Mouse (Mus musculus) G1E (cell line): ENCODE measurements around the gene Tbx19.

ENCODE experiments used
- CTCF ChIP-seq: IDR thresholded peaks from 2 replicates; pipeline ENCODE4 v1.5.1; 2012; ENCODE audit warnings: low read depth, low read length, inconsistent platforms, mixed read lengths
- GATA1 ChIP-seq: IDR thresholded peaks from 2 replicates; pipeline ENCODE4 v1.6.1; 2012; ENCODE audit warnings: borderline replicate concordance, low read length, inconsistent platforms, mixed read lengths
- POLR2AphosphoS5 ChIP-seq: IDR thresholded peaks from 2 replicates; pipeline ENCODE4 v1.6.1; 2012; ENCODE audit warnings: low read depth, low read length, inconsistent platforms; ENCODE audit not compliant: insufficient replicate concordance
- TAL1 ChIP-seq: conservative IDR thresholded peaks from 2 replicates; pipeline ENCODE4 v1.6.1; 2012; ENCODE audit warnings: low read depth, low read length, inconsistent platforms, mixed read lengths

GRCm38 (mm10) chr1:165133858-165134257 is 26.7 kb downstream of the Tbx19 start:
- TF ChIP-seq GATA1 (no peak), POLR2AphosphoS5 (no peak), CTCF (no peak), TAL1 (no peak)
